Mouse (Mus musculus) lung, postnatal 0 days (tissue): ENCODE data around the gene Sema6b.

Experiments
- CTCF ChIP-seq: IDR thresholded peaks from 2 replicates; pipeline ENCODE4 v1.5.1; 2016; ENCODE audit warnings: antibody characterized with exemption, mild to moderate bottlenecking
- EP300 ChIP-seq: IDR thresholded peaks from 2 replicates; pipeline ENCODE4 v1.6.1; 2016; ENCODE audit warnings: antibody characterized with exemption, mild to moderate bottlenecking, control low read depth

- TF ChIP-seq CTCF (no peak), EP300 (no peak)
These were observed 31.3 kb upstream of the Sema6b start for GRCm38 (mm10) chr17:56171456-56171855.
